Mouse (Mus musculus) limb, embryonic 14.5 days (tissue): ENCODE measurements around the gene Klf5. TPM values are rescaled to one million over a fixed set of nuclear protein-coding genes. Genes with fewer than 3 reads are reported as not detected.

Experiments used
- ATAC-seq: fragments of 200-750 bp; cut with Nextera tagmentation; 2 replicates; pipeline ENCODE4 v1.8.0; 2017; ENCODE audit warnings: low read depth, moderate number of reproducible peaks, moderate TSS enrichment; ENCODE audit not compliant: low FRiP score
- DNase-seq: peaks from one replicate; pipeline ENCODE4 v3.0.0-alpha.2; 2015; ENCODE audit warnings: low spot score
- H3K27ac ChIP-seq: fragments of 300-500 bp; sonication (generic); replicated peaks from 2 replicates; pipeline ENCODE4 v1.5.1; 2014; ENCODE audit warnings: low read depth, mild to moderate bottlenecking, low read length, moderate library complexity, mixed read lengths
- H3K27me3 ChIP-seq: fragments of 300-500 bp; sonication (generic); 2 replicates; pipeline ENCODE4 v1.6.1; 2014; ENCODE audit warnings: low read length, mixed read lengths; ENCODE audit not compliant: control insufficient read depth, insufficient read depth
- H3K36me3 ChIP-seq: fragments of 300-500 bp; sonication (generic); 2 replicates; pipeline ENCODE4 v1.6.1; 2014; ENCODE audit warnings: mild to moderate bottlenecking, low read length, moderate library complexity, mixed read lengths; ENCODE audit not compliant: control insufficient read depth, insufficient read depth
- H3K4me1 ChIP-seq: fragments of 300-500 bp; sonication (generic); 2 replicates; pipeline ENCODE4 v1.6.1; 2014; ENCODE audit warnings: antibody characterized with exemption, low read length, mixed read lengths; ENCODE audit not compliant: control insufficient read depth, insufficient read depth
- H3K4me2 ChIP-seq: fragments of 300-500 bp; sonication (generic); replicated peaks from 2 replicates; pipeline ENCODE4 v1.6.1; 2014; ENCODE audit warnings: low read depth, mild to moderate bottlenecking, low read length, moderate library complexity; ENCODE audit not compliant: severe bottlenecking
- H3K4me3 ChIP-seq: fragments of 300-500 bp; sonication (generic); replicated peaks from 2 replicates; pipeline ENCODE4 v1.5.1; 2014; ENCODE audit warnings: low read length
- H3K9ac ChIP-seq: fragments of 300-500 bp; sonication (generic); 2 replicates; pipeline ENCODE4 v1.6.1; 2014; ENCODE audit warnings: mild to moderate bottlenecking, low read depth, low read length, moderate library complexity; ENCODE audit not compliant: severe bottlenecking
- H3K9me3 ChIP-seq: fragments of 300-500 bp; sonication (generic); 2 replicates; pipeline ENCODE4 v1.6.1; 2016; ENCODE audit warnings: low read length; ENCODE audit not compliant: control insufficient read depth
- POLR2A ChIP-seq: fragments of 200-500 bp; IDR thresholded peaks from 2 replicates; pipeline ENCODE4 v1.8.0; 2012; ENCODE audit warnings: inconsistent platforms, mild to moderate bottlenecking, moderate library complexity, borderline replicate concordance; ENCODE audit not compliant: insufficient read depth, insufficient read length; ENCODE audit errors: extremely low read depth
- WGBS: fragments of 180-500 bp; shearing (Covaris S2); extraction: QIAGEN DNeasy Blood & Tissue Kit; methylation state at CpG from one replicate; pipeline ENCODE4 v1.1.7; 2014; 5-methylcytosine and 5-hydroxymethylcytosine counted together
- polyA plus RNA-seq, 2 experiments: library from polyadenylated mRNA; depleted of rRNA in 1 of 2; stranded (reverse) in 1 of 2; unstranded in 1 of 2; fragments of >200 nt; fragmentation: Nextera tagmentation in 1 of 2; extraction: Ambion mirVana in 1 of 2; gene quantifications; 2 replicates each; pipeline versions ENCODE4 v1.2.1 to v1.2.3; 2012 to 2014

The Klf5 gene
- polyA plus RNA-seq, 2 experiments, result 22.7 to 46.7 TPM

GRCm38 (mm10) chr14:99362956-99363355 is 64.5 kb downstream of the Klf5 start:
- Histone ChIP-seq H3K27me3 (no peaks in the 10 kb centered on the region), H3K9me3 (no peaks in the 10 kb centered on the region), H3K4me1 (no peaks in the 10 kb centered on the region), H3K4me2 (no peak overlapping the region), H3K4me3 (no peak overlapping the region), H3K27ac (no peak overlapping the region), H3K36me3 (no peaks in the 10 kb centered on the region), H3K9ac (no peak overlapping the region)
- DNase-seq, result no peak
- TF ChIP-seq POLR2A, result no peak
- no peak for ATAC-seq
- 83% methylated on average over 5 of the region's 5 CpGs for WGBS

- Histone ChIP-seq H3K27ac (no peak overlapping the region), H3K4me1 (no peaks in the 10 kb centered on the region), H3K4me3 (no peak overlapping the region), H3K27me3 (no peaks in the 10 kb centered on the region), H3K4me2 (no peak overlapping the region), H3K9ac (no peak overlapping the region), H3K36me3 (no peaks in the 10 kb centered on the region), H3K9me3 (no peaks in the 10 kb centered on the region)
- DNase-seq, result no peak
- WGBS, result 60% methylated on average over 12 of the region's 12 CpGs
- no peak for TF ChIP-seq POLR2A
- no peak for ATAC-seq
Measured at GRCm38 (mm10) chr14:99364007-99364784, 65.7 kb downstream of the Klf5 start.

Other genes starting within 250 kb of the Klf5 start
- gene Pibf1, start 199.3 kb upstream of the Klf5 start, polyA plus RNA-seq (2012; rRNA removed), result 7.2 and 9.8 TPM in 2 replicates
- gene Pibf1, start 199.3 kb upstream of the Klf5 start, polyA plus RNA-seq (2014; fragmentation: Nextera tagmentation; extraction: Ambion mirVana), result 14.5 and 17.7 TPM in 2 replicates
- gene Dis3, start 198.9 kb upstream of the Klf5 start, polyA plus RNA-seq (2012; rRNA removed), result 24.3 and 30.7 TPM in 2 replicates
- gene Dis3, start 198.9 kb upstream of the Klf5 start, polyA plus RNA-seq (2014; fragmentation: Nextera tagmentation; extraction: Ambion mirVana), result 37.6 and 47.4 TPM in 2 replicates